In genomic region chr4:116651797-116652135, GRCm38 (mm10) we compare ENCODE assay signal across 8 mouse cellular contexts. TPM values are rescaled to one million over a fixed set of nuclear protein-coding genes. Genes with fewer than 3 reads are reported as not detected.
DNase-seq lines count a peak whose midpoint lies in the region; ATAC-seq lines count a peak whose summit lies in the region.

No protein-coding gene starts in this region.

- H3K4me2 ChIP-seq in neural tube, embryonic 11.5 days (ENCODE audit: low read depth), result peak overlapping the region; percentile 88
- H3K4me2 ChIP-seq in forebrain, embryonic 12.5 days, result peak overlapping the region; percentile 63
- H3K4me2 ChIP-seq in liver, embryonic 13.5 days, result peak overlapping the region; percentile 75
- peak overlapping the region; percentile 62 for H3K4me2 ChIP-seq in stomach, embryonic 16.5 days (ENCODE audit: low read depth, low read length)

- 14% methylated on average over 6 of the region's 6 CpGs for WGBS in neural tube, embryonic 11.5 days
- 16% methylated on average over 6 of the region's 6 CpGs for WGBS in forebrain, embryonic 12.5 days
- 9% methylated on average over 6 of the region's 6 CpGs for WGBS in liver, embryonic 13.5 days (ENCODE audit: insufficient replicate concordance)
- 8% methylated on average over 6 of the region's 6 CpGs for WGBS in stomach, embryonic 16.5 days

- DNase-seq in neural tube, embryonic 11.5 days (ENCODE audit: low spot score), result no peak
- no peak for DNase-seq in neural tube, embryonic 10.5 days (ENCODE audit: extremely low spot score, low spot score)
- no peak for DNase-seq in liver, embryonic 13.5 days
- DNase-seq in left cerebral cortex, adult 9 months (ENCODE audit: low spot score in 2 of 2), result no peak
- DNase-seq in cerebellum, postnatal 4 days (ENCODE audit: low spot score in 2 of 2), result no peak
- DNase-seq in adipocyte (ENCODE audit: low spot score), result no peak

- H3K27ac ChIP-seq in neural tube, embryonic 11.5 days (ENCODE audit: low read depth, low read length), result no peak overlapping the region
- H3K27ac ChIP-seq in forebrain, embryonic 12.5 days, result peak overlapping the region; percentile 81; the same call in 1 of the 2 replicates
- peak overlapping the region; percentile 83; the same call in 1 of the 2 replicates for H3K27ac ChIP-seq in liver, embryonic 13.5 days
- H3K27ac ChIP-seq in stomach, embryonic 16.5 days (ENCODE audit: low read length), result peak overlapping the region; percentile 69

- H3K9me3 ChIP-seq in neural tube, embryonic 11.5 days (ENCODE audit: control insufficient read depth, low read length), result no peaks in the 10 kb centered on the region
- H3K9me3 ChIP-seq in forebrain, embryonic 12.5 days, result no peaks in the 10 kb centered on the region
- H3K9me3 ChIP-seq in liver, embryonic 13.5 days (replicated peaks), result no peaks in the 10 kb centered on the region
- no peaks in the 10 kb centered on the region for H3K9me3 ChIP-seq in stomach, embryonic 16.5 days (replicated peaks; ENCODE audit: control insufficient read depth, low read length)

- H3K4me3 ChIP-seq in neural tube, embryonic 11.5 days (ENCODE audit: low read depth, low read length), result peak overlapping the region; percentile 94
- peak overlapping the region; percentile 93 for H3K4me3 ChIP-seq in forebrain, embryonic 12.5 days (replicated peaks)
- H3K4me3 ChIP-seq in liver, embryonic 13.5 days (replicated peaks), result peak overlapping the region; percentile 82
- peak overlapping the region; percentile 85 for H3K4me3 ChIP-seq in stomach, embryonic 16.5 days (replicated peaks; ENCODE audit: low read length)

- no peaks in the 10 kb centered on the region for H3K36me3 ChIP-seq in neural tube, embryonic 11.5 days (ENCODE audit: control insufficient read depth, insufficient read depth, low read length)
- peaks cover 26% of the 10 kb centered on the region for H3K36me3 ChIP-seq in forebrain, embryonic 12.5 days (replicated peaks)
- peaks cover 21% of the 10 kb centered on the region for H3K36me3 ChIP-seq in liver, embryonic 13.5 days
- no peaks in the 10 kb centered on the region for H3K36me3 ChIP-seq in stomach, embryonic 16.5 days (ENCODE audit: control insufficient read depth, insufficient read depth, low read length)

- peak; percentile 40; the same call in 1 of the 2 replicates for ATAC-seq in neural tube, embryonic 11.5 days (ENCODE audit: insufficient read depth, low FRiP score, low TSS enrichment)
- peak; percentile 30; the same call in 1 of the 2 replicates for ATAC-seq in forebrain, embryonic 12.5 days (ENCODE audit: low FRiP score)
- no peak for ATAC-seq in liver, embryonic 13.5 days (ENCODE audit: low read depth)
- ATAC-seq in stomach, embryonic 16.5 days (ENCODE audit: insufficient read depth, low FRiP score), result peak; percentile 5; the same call in 1 of the 2 replicates

- H3K4me1 ChIP-seq in neural tube, embryonic 11.5 days (ENCODE audit: control insufficient read depth, insufficient read depth, low read length), result peaks cover 13% of the 10 kb centered on the region
- H3K4me1 ChIP-seq in forebrain, embryonic 12.5 days, result peaks cover 31% of the 10 kb centered on the region
- peaks cover 66% of the 10 kb centered on the region for H3K4me1 ChIP-seq in liver, embryonic 13.5 days (replicated peaks)
- H3K4me1 ChIP-seq in stomach, embryonic 16.5 days (ENCODE audit: control insufficient read depth, insufficient read depth, low read length), result peaks cover 20% of the 10 kb centered on the region

- peak overlapping the region; percentile 96 for H3K9ac ChIP-seq in neural tube, embryonic 11.5 days (ENCODE audit: low read length)
- peak overlapping the region; percentile 91 for H3K9ac ChIP-seq in forebrain, embryonic 12.5 days
- H3K9ac ChIP-seq in liver, embryonic 13.5 days, result peak overlapping the region; percentile 85
- peak overlapping the region; percentile 96 for H3K9ac ChIP-seq in stomach, embryonic 16.5 days (ENCODE audit: low read length)

- H3K27me3 ChIP-seq in neural tube, embryonic 11.5 days (ENCODE audit: control insufficient read depth, insufficient read depth, low read length), result no peaks in the 10 kb centered on the region
- no peaks in the 10 kb centered on the region for H3K27me3 ChIP-seq in forebrain, embryonic 12.5 days
- no peaks in the 10 kb centered on the region for H3K27me3 ChIP-seq in liver, embryonic 13.5 days
- H3K27me3 ChIP-seq in stomach, embryonic 16.5 days (ENCODE audit: control insufficient read depth, insufficient read depth, low read length), result no peaks in the 10 kb centered on the region

RNA-seq across cellular contexts. Expression of gene Akr1a1, which starts 0.3 kb away (rescaled TPM):
- polyA plus RNA-seq in neural tube, embryonic 11.5 days (2014; fragmentation: Nextera tagmentation; extraction: Ambion mirVana), result 614 and 619 TPM in 2 replicates
- 513 and 521 TPM in 2 replicates for polyA plus RNA-seq in forebrain, embryonic 12.5 days (2016; fragmentation: Nextera tagmentation; extraction: Ambion mirVana)
- polyA plus RNA-seq in liver, embryonic 13.5 days (2015; fragmentation: Nextera tagmentation; extraction: Ambion mirVana), result 273 and 281 TPM in 2 replicates
- polyA plus RNA-seq in stomach, embryonic 16.5 days (2015; fragmentation: Nextera tagmentation; extraction: Ambion mirVana), result 784 and 808 TPM in 2 replicates

RNA-seq across cellular contexts. Expression of gene Nasp, which starts 24.0 kb away (rescaled TPM):
- 256 and 265 TPM in 2 replicates for polyA plus RNA-seq in neural tube, embryonic 11.5 days (2014; fragmentation: Nextera tagmentation; extraction: Ambion mirVana)
- 296 TPM in 2 replicates for polyA plus RNA-seq in forebrain, embryonic 12.5 days (2016; fragmentation: Nextera tagmentation; extraction: Ambion mirVana)
- 83.0 and 104 TPM in 2 replicates for polyA plus RNA-seq in liver, embryonic 13.5 days (2015; fragmentation: Nextera tagmentation; extraction: Ambion mirVana)
- polyA plus RNA-seq in stomach, embryonic 16.5 days (2015; fragmentation: Nextera tagmentation; extraction: Ambion mirVana), result 82.4 and 88.5 TPM in 2 replicates

RNA-seq across cellular contexts. Expression of gene Prdx1, which starts 33.6 kb away (rescaled TPM):
- polyA plus RNA-seq in neural tube, embryonic 11.5 days (2014; fragmentation: Nextera tagmentation; extraction: Ambion mirVana), result 902 and 917 TPM in 2 replicates
- 914 and 930 TPM in 2 replicates for polyA plus RNA-seq in forebrain, embryonic 12.5 days (2016; fragmentation: Nextera tagmentation; extraction: Ambion mirVana)
- polyA plus RNA-seq in liver, embryonic 13.5 days (2015; fragmentation: Nextera tagmentation; extraction: Ambion mirVana), result 994 and 1,129 TPM in 2 replicates
- 1,350 and 1,396 TPM in 2 replicates for polyA plus RNA-seq in stomach, embryonic 16.5 days (2015; fragmentation: Nextera tagmentation; extraction: Ambion mirVana)

RNA-seq across cellular contexts. Expression of gene Ccdc17, which starts 55.3 kb away (rescaled TPM):
- 2.3 and 2.4 TPM in 2 replicates for polyA plus RNA-seq in neural tube, embryonic 11.5 days (2014; fragmentation: Nextera tagmentation; extraction: Ambion mirVana)
- polyA plus RNA-seq in forebrain, embryonic 12.5 days (2016; fragmentation: Nextera tagmentation; extraction: Ambion mirVana), result 2.5 and 4.6 TPM in 2 replicates
- polyA plus RNA-seq in liver, embryonic 13.5 days (2015; fragmentation: Nextera tagmentation; extraction: Ambion mirVana), result 1.7 and 1.8 TPM in 2 replicates
- 4.0 and 4.4 TPM in 2 replicates for polyA plus RNA-seq in stomach, embryonic 16.5 days (2015; fragmentation: Nextera tagmentation; extraction: Ambion mirVana)

RNA-seq across cellular contexts. Expression of gene Mmachc, which starts 56.4 kb away (rescaled TPM):
- 17.6 and 25.1 TPM in 2 replicates for polyA plus RNA-seq in neural tube, embryonic 11.5 days (2014; fragmentation: Nextera tagmentation; extraction: Ambion mirVana)
- polyA plus RNA-seq in forebrain, embryonic 12.5 days (2016; fragmentation: Nextera tagmentation; extraction: Ambion mirVana), result 36.0 and 37.3 TPM in 2 replicates
- polyA plus RNA-seq in liver, embryonic 13.5 days (2015; fragmentation: Nextera tagmentation; extraction: Ambion mirVana), result 13.6 and 17.1 TPM in 2 replicates
- polyA plus RNA-seq in stomach, embryonic 16.5 days (2015; fragmentation: Nextera tagmentation; extraction: Ambion mirVana), result 19.4 and 21.1 TPM in 2 replicates
